Mouse (Mus musculus): Measurements from ENCODE around the gene Nutf2-ps1. TPM values are rescaled to one million over a fixed set of nuclear protein-coding genes. Genes with fewer than 3 reads are reported as not detected.
A peak's percentile ranks its signal among the peaks of the same experiment; 100 is the strongest.

Nutf2-ps1 gene
- polyA plus RNA-seq, 1 experiment from 2014 or later: 449 TPM

- Histone ChIP-seq H3K27me3 (no peaks in the 10 kb centered on the region), H3K4me2 (no peak overlapping the region), H3K9me3 (peaks cover 8% of the 10 kb centered on the region; the same call in 1 of the 2 replicates), H3K36me3 (replicated peaks) (no peaks in the 10 kb centered on the region), H3K27ac (no peak overlapping the region), H3K4me1 (peaks cover 7% of the 10 kb centered on the region), H3K4me3 (replicated peaks) (no peak overlapping the region), H3K9ac (no peak overlapping the region)
- no peak for ATAC-seq (ENCODE audit: low FRiP score)
- 94% methylated on average over 14 of the region's 14 CpGs for WGBS
Measured at GRCm38 (mm10) chr19:53565565-53566277, 23.1 kb downstream of the Nutf2-ps1 start.

GRCm38 (mm10) chr19:53564174-53564573 lies 24.7 kb downstream of the Nutf2-ps1 start:
- no peaks in the 10 kb centered on the region for H3K27me3 ChIP-seq
- peaks cover 8% of the 10 kb centered on the region; the same call in 1 of the 2 replicates for H3K9me3 ChIP-seq
- no peak overlapping the region for H3K27ac ChIP-seq
- H3K4me3 ChIP-seq (replicated peaks): no peak overlapping the region
- no peak for ATAC-seq (ENCODE audit: low FRiP score)
- WGBS: 65% methylated on average over 4 of the region's 4 CpGs
- no peak overlapping the region for H3K9ac ChIP-seq
- no peaks in the 10 kb centered on the region for H3K36me3 ChIP-seq (replicated peaks)
- no peak overlapping the region for H3K4me2 ChIP-seq
- peaks cover 7% of the 10 kb centered on the region for H3K4me1 ChIP-seq

- Histone ChIP-seq H3K4me3 (replicated peaks) (no peak overlapping the region), H3K36me3 (replicated peaks) (no peaks in the 10 kb centered on the region), H3K9ac (no peak overlapping the region), H3K27me3 (0 out of 2 replicates have a peak, but pooled peaks cover 5% of the 10 kb centered on the region), H3K4me2 (no peak overlapping the region), H3K4me1 (peaks cover 5% of the 10 kb centered on the region; the same call in 1 of the 2 replicates), H3K27ac (no peak overlapping the region), H3K9me3 (0 out of 2 replicates have a peak, but pooled peaks cover 3% of the 10 kb centered on the region)
- ATAC-seq (ENCODE audit: low FRiP score): no peak
- WGBS: 85% methylated on average over 3 of the region's 3 CpGs
Measured at GRCm38 (mm10) chr19:53560436-53560835, 28.4 kb downstream of the Nutf2-ps1 start.

GRCm38 (mm10) chr19:53557267-53557936 lies 31.5 kb downstream of the Nutf2-ps1 start:
- Histone ChIP-seq H3K4me3 (replicated peaks) (no peak overlapping the region), H3K27me3 (0 out of 2 replicates have a peak, but pooled peaks cover 6% of the 10 kb centered on the region), H3K9ac (no peak overlapping the region), H3K27ac (no peak overlapping the region), H3K9me3 (no peaks in the 10 kb centered on the region), H3K4me2 (peak overlapping the region; percentile 3; the same call in 1 of the 2 replicates), H3K4me1 (peaks cover 5% of the 10 kb centered on the region; the same call in 1 of the 2 replicates), H3K36me3 (replicated peaks) (no peaks in the 10 kb centered on the region)
- WGBS: 47% methylated on average over 20 of the region's 20 CpGs
- no peak for ATAC-seq (ENCODE audit: low FRiP score)

GRCm38 (mm10) chr19:53556841-53557240 lies 32.0 kb downstream of the Nutf2-ps1 start:
- WGBS: 44% methylated on average over 6 of the region's 6 CpGs
- ATAC-seq (ENCODE audit: low FRiP score): no peak
- peaks cover 5% of the 10 kb centered on the region; the same call in 1 of the 2 replicates for H3K4me1 ChIP-seq
- no peak overlapping the region for H3K4me3 ChIP-seq (replicated peaks)
- H3K9me3 ChIP-seq: no peaks in the 10 kb centered on the region
- no peaks in the 10 kb centered on the region for H3K36me3 ChIP-seq (replicated peaks)
- no peak overlapping the region for H3K9ac ChIP-seq
- no peak overlapping the region for H3K27ac ChIP-seq
- H3K4me2 ChIP-seq: no peak overlapping the region
- H3K27me3 ChIP-seq: 0 out of 2 replicates have a peak, but pooled peaks cover 6% of the 10 kb centered on the region

GRCm38 (mm10) chr19:53554981-53555616 lies 33.8 kb downstream of the Nutf2-ps1 start:
- no peak overlapping the region for H3K27ac ChIP-seq
- ATAC-seq (ENCODE audit: low FRiP score): no peak
- H3K9me3 ChIP-seq: no peaks in the 10 kb centered on the region
- H3K4me1 ChIP-seq: peaks cover 5% of the 10 kb centered on the region; the same call in 1 of the 2 replicates
- H3K36me3 ChIP-seq (replicated peaks): no peaks in the 10 kb centered on the region
- H3K27me3 ChIP-seq: 0 out of 2 replicates have a peak, but pooled peaks cover 6% of the 10 kb centered on the region
- WGBS: 83% methylated on average over 5 of the region's 5 CpGs
- H3K4me3 ChIP-seq (replicated peaks): no peak overlapping the region
- H3K9ac ChIP-seq: no peak overlapping the region
- H3K4me2 ChIP-seq: no peak overlapping the region

GRCm38 (mm10) chr19:53554402-53554801 lies 34.5 kb downstream of the Nutf2-ps1 start:
- 91% methylated on average over 11 of the region's 11 CpGs for WGBS
- no peak for ATAC-seq (ENCODE audit: low FRiP score)

GRCm38 (mm10) chr19:53552795-53553194 lies 36.1 kb downstream of the Nutf2-ps1 start:
- ATAC-seq (ENCODE audit: low FRiP score): no peak
- 0 out of 2 replicates have a peak, but pooled peaks cover 8% of the 10 kb centered on the region for H3K27me3 ChIP-seq
- no peaks in the 10 kb centered on the region for H3K9me3 ChIP-seq
- 66% methylated on average over 6 of the region's 6 CpGs for WGBS
- H3K4me2 ChIP-seq: no peak overlapping the region
- H3K9ac ChIP-seq: no peak overlapping the region
- H3K36me3 ChIP-seq (replicated peaks): no peaks in the 10 kb centered on the region
- H3K27ac ChIP-seq: no peak overlapping the region
- no peak overlapping the region for H3K4me3 ChIP-seq (replicated peaks)
- H3K4me1 ChIP-seq: peaks cover 5% of the 10 kb centered on the region; the same call in 1 of the 2 replicates

More at GRCm38 (mm10) chr19:53554402-53554801, 34.5 kb downstream of the Nutf2-ps1 start:
- H3K9ac ChIP-seq: no peak overlapping the region
- no peaks in the 10 kb centered on the region for H3K36me3 ChIP-seq (replicated peaks)
- no peak overlapping the region for H3K4me2 ChIP-seq
- 0 out of 2 replicates have a peak, but pooled peaks cover 6% of the 10 kb centered on the region for H3K27me3 ChIP-seq
- H3K4me3 ChIP-seq (replicated peaks): no peak overlapping the region
- no peaks in the 10 kb centered on the region for H3K9me3 ChIP-seq
- no peak overlapping the region for H3K27ac ChIP-seq
- peaks cover 5% of the 10 kb centered on the region; the same call in 1 of the 2 replicates for H3K4me1 ChIP-seq

GRCm38 (mm10) chr19:53552216-53552786 lies 36.6 kb downstream of the Nutf2-ps1 start:
- H3K9me3 ChIP-seq: no peaks in the 10 kb centered on the region
- no peak for ATAC-seq (ENCODE audit: low FRiP score)
- no peak overlapping the region for H3K27ac ChIP-seq
- H3K9ac ChIP-seq: no peak overlapping the region
- H3K36me3 ChIP-seq (replicated peaks): no peaks in the 10 kb centered on the region
- H3K4me1 ChIP-seq: peaks cover 6% of the 10 kb centered on the region
- WGBS: 52% methylated on average over 10 of the region's 10 CpGs
- H3K4me3 ChIP-seq (replicated peaks): no peak overlapping the region
- H3K27me3 ChIP-seq: 0 out of 2 replicates have a peak, but pooled peaks cover 8% of the 10 kb centered on the region
- H3K4me2 ChIP-seq: no peak overlapping the region

- Histone ChIP-seq H3K9me3 (no peaks in the 10 kb centered on the region), H3K4me2 (no peak overlapping the region), H3K4me1 (peaks cover 5% of the 10 kb centered on the region), H3K36me3 (replicated peaks) (no peaks in the 10 kb centered on the region), H3K4me3 (replicated peaks) (no peak overlapping the region), H3K27me3 (0 out of 2 replicates have a peak, but pooled peaks cover 8% of the 10 kb centered on the region), H3K9ac (no peak overlapping the region), H3K27ac (no peak overlapping the region)
- WGBS: 86% methylated on average over 12 of the region's 12 CpGs
- no peak for ATAC-seq (ENCODE audit: low FRiP score)
Measured at GRCm38 (mm10) chr19:53550972-53551371, 37.9 kb downstream of the Nutf2-ps1 start.

GRCm38 (mm10) chr19:53547597-53547996 lies 41.3 kb downstream of the Nutf2-ps1 start:
- peak; percentile 46; the same call in 1 of the 2 replicates for ATAC-seq (ENCODE audit: low FRiP score)
- Histone ChIP-seq H3K4me3 (replicated peaks) (no peak overlapping the region), H3K27ac (no peak overlapping the region), H3K36me3 (replicated peaks) (no peaks in the 10 kb centered on the region), H3K4me1 (peaks cover 5% of the 10 kb centered on the region), H3K4me2 (no peak overlapping the region), H3K9me3 (no peaks in the 10 kb centered on the region), H3K27me3 (0 out of 2 replicates have a peak, but pooled peaks cover 3% of the 10 kb centered on the region), H3K9ac (no peak overlapping the region)
- WGBS: 25% methylated on average over 8 of the region's 8 CpGs
